Mouse (Mus musculus): ENCODE measurements around the gene Cdkn2d.
"Not testable (repeated sequence)": the region's sequence is repeated elsewhere in the genome, so short reads cannot be mapped to it uniquely, and the experiment has no call there.

Cdkn2d gene

GRCm38 (mm10) chr9:21316696-21317095 is 25.5 kb upstream of the Cdkn2d start:
- no peak for DNase-seq

GRCm38 (mm10) chr9:21315421-21315820 is 24.2 kb upstream of the Cdkn2d start:
- no peak for DNase-seq

GRCm38 (mm10) chr9:21314367-21315140 is 23.3 kb upstream of the Cdkn2d start:
- DNase-seq, result no peak

- peak; percentile 95 for DNase-seq
Measured at GRCm38 (mm10) chr9:21313394-21313793, 22.2 kb upstream of the Cdkn2d start.

- peak in 1 of 2 experiments; percentile 26 for DNase-seq
Measured at GRCm38 (mm10) chr9:21312134-21312533, 20.9 kb upstream of the Cdkn2d start, which contains the start of gene Ap1m2. Gene Ap1m2 (minus strand): TSS chr9:21312337.

- DNase-seq, result no peak
Measured at GRCm38 (mm10) chr9:21311695-21312094, 20.5 kb upstream of the Cdkn2d start.

- no peak for DNase-seq
Measured at GRCm38 (mm10) chr9:21309150-21309741, 18.0 kb upstream of the Cdkn2d start.

GRCm38 (mm10) chr9:21305065-21305464 is 13.9 kb upstream of the Cdkn2d start:
- no peak for DNase-seq

- no peak for DNase-seq
Measured at GRCm38 (mm10) chr9:21299014-21299413, 7.8 kb upstream of the Cdkn2d start.

GRCm38 (mm10) chr9:21292271-21292670 is 1.1 kb upstream of the Cdkn2d start:
- no peak for DNase-seq

- not testable (repeated sequence) for DNase-seq
Measured at GRCm38 (mm10) chr9:21291868-21292267, 661 bp upstream of the Cdkn2d start.

GRCm38 (mm10) chr9:21290589-21290988 is 618 bp downstream of the Cdkn2d start:
- DNase-seq, result peak in 1 of 2 experiments; percentile 71

GRCm38 (mm10) chr9:21289337-21289671 is 1.9 kb downstream of the Cdkn2d start:
- DNase-seq, result no peak

- no peak for DNase-seq
Measured at GRCm38 (mm10) chr9:21288404-21289336, 2.5 kb downstream of the Cdkn2d start.

- DNase-seq, result peak; percentile 97
Measured at GRCm38 (mm10) chr9:21287571-21288402, 3.4 kb downstream of the Cdkn2d start, which contains the start of gene Kri1. Gene Kri1 (minus strand): TSS chr9:21287969.

- DNase-seq, result no peak
Measured at GRCm38 (mm10) chr9:21286753-21287152, 4.5 kb downstream of the Cdkn2d start.

GRCm38 (mm10) chr9:21283994-21284393 is 7.2 kb downstream of the Cdkn2d start:
- no peak for DNase-seq

- no peak for DNase-seq
Measured at GRCm38 (mm10) chr9:21283591-21283990, 7.6 kb downstream of the Cdkn2d start.

GRCm38 (mm10) chr9:21277776-21278175 is 13.4 kb downstream of the Cdkn2d start:
- DNase-seq, result no peak

- DNase-seq, result no peak
Measured at GRCm38 (mm10) chr9:21276307-21276706, 14.9 kb downstream of the Cdkn2d start.

- DNase-seq, result no peak
Measured at GRCm38 (mm10) chr9:21275727-21276126, 15.5 kb downstream of the Cdkn2d start.

GRCm38 (mm10) chr9:21275013-21275710 is 16.0 kb downstream of the Cdkn2d start:
- no peak for DNase-seq
